Mouse (Mus musculus): Measurements from ENCODE around the gene Btbd3. TPM values are rescaled to one million over a fixed set of nuclear protein-coding genes. Genes with fewer than 3 reads are reported as not detected.

The Btbd3 gene
- 19.6 and 21.3 TPM in 2 replicates for polyA plus RNA-seq (2015; fragmentation: Nextera tagmentation; extraction: Ambion mirVana)

- WGBS = under 1% methylated on average over 39 of the region's 39 CpGs
- Histone ChIP-seq H3K27me3 (replicated peaks) (no peaks in the 10 kb centered on the region), H3K36me3 (no peaks in the 10 kb centered on the region), H3K27ac (peak within 1 kb of the TSS; percentile 97), H3K9me3 (no peaks in the 10 kb centered on the region), H3K4me1 (peaks cover 18% of the 10 kb centered on the region), H3K4me3 (replicated peaks) (peak within 1 kb of the TSS; percentile 94), H3K4me2 (peak within 1 kb of the TSS; percentile 49), H3K9ac (peak within 1 kb of the TSS; percentile 93)
- peak; percentile 97 for ATAC-seq (ENCODE audit: insufficient read depth, low FRiP score, low read depth)
Observed at GRCm38 (mm10) chr2:138256411-138256810, at the start of gene Btbd3. Btbd3 (plus strand) TSS chr2:138256565.

GRCm38 (mm10) chr2:138215561-138215960, 40.8 kb upstream of the Btbd3 start:
- no peaks in the 10 kb centered on the region for H3K4me1 ChIP-seq
- no peaks in the 10 kb centered on the region for H3K9me3 ChIP-seq
- H3K36me3 ChIP-seq = no peaks in the 10 kb centered on the region
- H3K4me3 ChIP-seq (replicated peaks) = no peak overlapping the region
- no peak overlapping the region for H3K27ac ChIP-seq
- no peak overlapping the region for H3K4me2 ChIP-seq
- no peak; the same call in 1 of the 2 replicates for ATAC-seq (ENCODE audit: insufficient read depth, low FRiP score, low read depth)
- no peak overlapping the region for H3K9ac ChIP-seq
- WGBS = 32% methylated on average over 2 of the region's 2 CpGs
- no peaks in the 10 kb centered on the region for H3K27me3 ChIP-seq (replicated peaks)

- no peak overlapping the region for H3K9ac ChIP-seq
- H3K4me2 ChIP-seq = no peak overlapping the region
- WGBS = 26% methylated on average over 1 of the region's 1 CpGs
- H3K27me3 ChIP-seq (replicated peaks) = no peaks in the 10 kb centered on the region
- no peak overlapping the region for H3K27ac ChIP-seq
- H3K9me3 ChIP-seq = no peaks in the 10 kb centered on the region
- no peak overlapping the region for H3K4me3 ChIP-seq (replicated peaks)
- H3K4me1 ChIP-seq = no peaks in the 10 kb centered on the region
- H3K36me3 ChIP-seq = no peaks in the 10 kb centered on the region
- ATAC-seq (ENCODE audit: insufficient read depth, low FRiP score, low read depth) = no peak
Observed at GRCm38 (mm10) chr2:138220269-138220668, 36.1 kb upstream of the Btbd3 start.

- ATAC-seq (ENCODE audit: insufficient read depth, low FRiP score, low read depth) = no peak
- Histone ChIP-seq H3K27me3 (replicated peaks) (no peaks in the 10 kb centered on the region), H3K9me3 (no peaks in the 10 kb centered on the region), H3K4me3 (replicated peaks) (no peak overlapping the region), H3K4me2 (no peak overlapping the region), H3K36me3 (no peaks in the 10 kb centered on the region), H3K9ac (no peak overlapping the region), H3K27ac (no peak overlapping the region), H3K4me1 (no peaks in the 10 kb centered on the region)
- WGBS = 57% methylated on average over 5 of the region's 5 CpGs
Observed at GRCm38 (mm10) chr2:138232247-138232646, 24.1 kb upstream of the Btbd3 start.

- no peak overlapping the region for H3K4me2 ChIP-seq
- no peak overlapping the region for H3K27ac ChIP-seq
Observed at GRCm38 (mm10) chr2:138236149-138236548, 20.2 kb upstream of the Btbd3 start.

GRCm38 (mm10) chr2:138242452-138242851, 13.9 kb upstream of the Btbd3 start:
- WGBS = 29% methylated on average over 5 of the region's 5 CpGs

More at GRCm38 (mm10) chr2:138236149-138236548, 20.2 kb upstream of the Btbd3 start:
- Histone ChIP-seq H3K9ac (no peak overlapping the region), H3K27me3 (replicated peaks) (no peaks in the 10 kb centered on the region), H3K4me3 (replicated peaks) (no peak overlapping the region), H3K36me3 (no peaks in the 10 kb centered on the region), H3K4me1 (no peaks in the 10 kb centered on the region), H3K9me3 (no peaks in the 10 kb centered on the region)
- no peak for ATAC-seq (ENCODE audit: insufficient read depth, low FRiP score, low read depth)
- 55% methylated on average over 2 of the region's 2 CpGs for WGBS

GRCm38 (mm10) chr2:138245631-138246289, 10.6 kb upstream of the Btbd3 start:
- H3K36me3 ChIP-seq = no peaks in the 10 kb centered on the region
- H3K9ac ChIP-seq = no peak overlapping the region
- ATAC-seq (ENCODE audit: insufficient read depth, low FRiP score, low read depth) = peak; percentile 81
- no peak overlapping the region for H3K4me2 ChIP-seq
- H3K27ac ChIP-seq = peak overlapping the region; percentile 57
- H3K4me3 ChIP-seq (replicated peaks) = no peak overlapping the region
- WGBS = 43% methylated on average over 2 of the region's 2 CpGs
- H3K9me3 ChIP-seq = no peaks in the 10 kb centered on the region
- no peaks in the 10 kb centered on the region for H3K27me3 ChIP-seq (replicated peaks)
- 0 out of 2 replicates have a peak, but pooled peaks cover 4% of the 10 kb centered on the region for H3K4me1 ChIP-seq

More at GRCm38 (mm10) chr2:138242452-138242851, 13.9 kb upstream of the Btbd3 start:
- no peak overlapping the region for H3K9ac ChIP-seq
- H3K9me3 ChIP-seq = no peaks in the 10 kb centered on the region
- no peak overlapping the region for H3K4me3 ChIP-seq (replicated peaks)
- no peaks in the 10 kb centered on the region for H3K27me3 ChIP-seq (replicated peaks)
- no peaks in the 10 kb centered on the region for H3K36me3 ChIP-seq
- no peak overlapping the region for H3K27ac ChIP-seq
- H3K4me1 ChIP-seq = 0 out of 2 replicates have a peak, but pooled peaks cover 4% of the 10 kb centered on the region
- no peak for ATAC-seq (ENCODE audit: insufficient read depth, low FRiP score, low read depth)
- H3K4me2 ChIP-seq = no peak overlapping the region

GRCm38 (mm10) chr2:138247986-138248385, 8.4 kb upstream of the Btbd3 start:
- 0 out of 2 replicates have a peak, but pooled peaks cover 4% of the 10 kb centered on the region for H3K4me1 ChIP-seq
- 39% methylated on average over 2 of the region's 2 CpGs for WGBS

GRCm38 (mm10) chr2:138256851-138257471, 596 bp downstream of the Btbd3 start:
- Histone ChIP-seq H3K4me2 (peak overlapping the region; percentile 49), H3K27me3 (replicated peaks) (no peaks in the 10 kb centered on the region), H3K4me1 (peaks cover 20% of the 10 kb centered on the region), H3K4me3 (replicated peaks) (peak overlapping the region; percentile 94), H3K9me3 (no peaks in the 10 kb centered on the region), H3K27ac (peak overlapping the region; percentile 97), H3K9ac (peak overlapping the region; percentile 93), H3K36me3 (no peaks in the 10 kb centered on the region)
- peak; percentile 51 for ATAC-seq (ENCODE audit: insufficient read depth, low FRiP score, low read depth)
- under 1% methylated on average over 51 of the region's 51 CpGs for WGBS

More at GRCm38 (mm10) chr2:138247986-138248385, 8.4 kb upstream of the Btbd3 start:
- H3K9ac ChIP-seq = no peak overlapping the region
- peak; percentile 31; the same call in 1 of the 2 replicates for ATAC-seq (ENCODE audit: insufficient read depth, low FRiP score, low read depth)
- no peaks in the 10 kb centered on the region for H3K9me3 ChIP-seq
- H3K4me3 ChIP-seq (replicated peaks) = no peak overlapping the region
- H3K27me3 ChIP-seq (replicated peaks) = no peaks in the 10 kb centered on the region
- no peak overlapping the region for H3K27ac ChIP-seq
- H3K4me2 ChIP-seq = no peak overlapping the region
- H3K36me3 ChIP-seq = no peaks in the 10 kb centered on the region

- H3K4me1 ChIP-seq = peaks cover 23% of the 10 kb centered on the region
- peak overlapping the region; percentile 49 for H3K4me2 ChIP-seq
- H3K4me3 ChIP-seq (replicated peaks) = peak overlapping the region; percentile 94
- H3K36me3 ChIP-seq = no peaks in the 10 kb centered on the region
- WGBS = under 1% methylated on average over 9 of the region's 10 CpGs
- H3K9ac ChIP-seq = no peak overlapping the region
- no peaks in the 10 kb centered on the region for H3K9me3 ChIP-seq
- H3K27me3 ChIP-seq (replicated peaks) = no peaks in the 10 kb centered on the region
- ATAC-seq (ENCODE audit: insufficient read depth, low FRiP score, low read depth) = peak; percentile 37; the same call in 1 of the 2 replicates
- H3K27ac ChIP-seq = peak overlapping the region; percentile 97; the same call in 1 of the 2 replicates
Observed at GRCm38 (mm10) chr2:138257692-138258315, 1.4 kb downstream of the Btbd3 start.

- H3K27me3 ChIP-seq (replicated peaks) = no peaks in the 10 kb centered on the region
- H3K36me3 ChIP-seq = no peaks in the 10 kb centered on the region
- H3K4me2 ChIP-seq = no peak overlapping the region
- H3K27ac ChIP-seq = no peak overlapping the region
- peaks cover 30% of the 10 kb centered on the region for H3K4me1 ChIP-seq
- no peaks in the 10 kb centered on the region for H3K9me3 ChIP-seq
- WGBS = 63% methylated on average over 7 of the region's 7 CpGs
- ATAC-seq (ENCODE audit: insufficient read depth, low FRiP score, low read depth) = no peak
- H3K9ac ChIP-seq = no peak overlapping the region
- H3K4me3 ChIP-seq (replicated peaks) = no peak overlapping the region
Observed at GRCm38 (mm10) chr2:138261140-138261539, 4.8 kb downstream of the Btbd3 start.

GRCm38 (mm10) chr2:138262885-138263284, 6.5 kb downstream of the Btbd3 start:
- H3K4me2 ChIP-seq = no peak overlapping the region
- H3K9ac ChIP-seq = no peak overlapping the region
- H3K9me3 ChIP-seq = no peaks in the 10 kb centered on the region
- 68% methylated on average over 11 of the region's 11 CpGs for WGBS
- H3K27ac ChIP-seq = no peak overlapping the region
- peaks cover 44% of the 10 kb centered on the region for H3K4me1 ChIP-seq
- no peak for ATAC-seq (ENCODE audit: insufficient read depth, low FRiP score, low read depth)
- H3K36me3 ChIP-seq = no peaks in the 10 kb centered on the region
- no peak overlapping the region for H3K4me3 ChIP-seq (replicated peaks)
- no peaks in the 10 kb centered on the region for H3K27me3 ChIP-seq (replicated peaks)

All from stomach, embryonic 15.5 days (tissue).